Comparison of ENCODE assay signal across 27 mouse cellular contexts in genomic region chr3:99133913-99134312, GRCm38 (mm10). TPM values are rescaled to one million over a fixed set of nuclear protein-coding genes. Genes with fewer than 3 reads are reported as not detected.
DNase-seq lines count a peak whose midpoint lies in the region; ATAC-seq and TF ChIP-seq lines count a peak whose summit lies in the region.
"Had no signal": no experiment of that assay in that cellular context is flagged by ENCODE, and none has a peak within 500 bp of the region (broad histone marks: within the 10 kb centered on the region; RNA-seq: fewer than 3 reads in every experiment).

No protein-coding gene starts in this region.

- WGBS in embryonic facial prominence, embryonic 14.5 days: 77% methylated on average over 4 of the region's 4 CpGs
- 95% methylated on average over 4 of the region's 4 CpGs for WGBS in embryonic facial prominence, embryonic 10.5 days
- 90% methylated on average over 4 of the region's 4 CpGs for WGBS in lung, postnatal 0 days

- no peak for ATAC-seq in embryonic facial prominence, embryonic 14.5 days (ENCODE audit: low read depth)
- ATAC-seq in lung, postnatal 0 days: no peak
- ATAC-seq: activated CD4-positive, CD25-positive, alpha-beta regulatory T cell, adult 4 months; CD4-positive, CD25-positive, alpha-beta regulatory T cell, adult 4 months; forebrain, embryonic 14.5 days; forebrain, embryonic 16.5 days; Patski had no signal

- no peaks in the 10 kb centered on the region for H3K9me3 ChIP-seq in embryonic facial prominence, embryonic 14.5 days (ENCODE audit: control insufficient read depth, low read length)
- H3K9me3 ChIP-seq in embryonic facial prominence, embryonic 10.5 days: no peaks in the 10 kb centered on the region
- H3K9me3 ChIP-seq in lung, postnatal 0 days (ENCODE audit: low read length): no peaks in the 10 kb centered on the region
- H3K9me3 ChIP-seq: embryonic facial prominence, embryonic 13.5 days; forebrain, embryonic 12.5 days; G1E had no signal

- H3K4me1 ChIP-seq in embryonic facial prominence, embryonic 14.5 days (ENCODE audit: control insufficient read depth, insufficient read depth, low read length): no peaks in the 10 kb centered on the region
- peaks cover 10% of the 10 kb centered on the region for H3K4me1 ChIP-seq in embryonic facial prominence, embryonic 10.5 days
- H3K4me1 ChIP-seq in lung, postnatal 0 days (ENCODE audit: insufficient read depth, low read depth, low read length): no peaks in the 10 kb centered on the region
- H3K4me1 ChIP-seq: embryonic facial prominence, embryonic 13.5 days; forebrain, embryonic 12.5 days had no signal

- H3K27ac ChIP-seq in embryonic facial prominence, embryonic 14.5 days (replicated peaks; ENCODE audit: low read depth, low read length): no peak overlapping the region
- no peak overlapping the region for H3K27ac ChIP-seq in embryonic facial prominence, embryonic 10.5 days (replicated peaks)
- no peak overlapping the region for H3K27ac ChIP-seq in lung, postnatal 0 days (ENCODE audit: low read length)
- H3K27ac ChIP-seq: forebrain, embryonic 12.5 days had no signal

- H3K27me3 ChIP-seq in embryonic facial prominence, embryonic 14.5 days (replicated peaks; ENCODE audit: control insufficient read depth, insufficient read depth, low read length): no peaks in the 10 kb centered on the region
- no peaks in the 10 kb centered on the region for H3K27me3 ChIP-seq in embryonic facial prominence, embryonic 10.5 days (replicated peaks; ENCODE audit: low read depth, poor library complexity, severe bottlenecking)
- no peaks in the 10 kb centered on the region for H3K27me3 ChIP-seq in lung, postnatal 0 days (replicated peaks; ENCODE audit: insufficient read depth, low read length)
- H3K27me3 ChIP-seq: CH12.LX; embryonic facial prominence, embryonic 13.5 days; forebrain, embryonic 12.5 days had no signal

- no peak overlapping the region for H3K4me3 ChIP-seq in embryonic facial prominence, embryonic 14.5 days (ENCODE audit: low read depth, low read length)
- H3K4me3 ChIP-seq in embryonic facial prominence, embryonic 10.5 days: no peak overlapping the region
- H3K4me3 ChIP-seq in lung, postnatal 0 days (ENCODE audit: low read depth, low read length): no peak overlapping the region
- H3K4me3 ChIP-seq: embryonic facial prominence, embryonic 13.5 days; erythroblast, embryonic 14.5 days; forebrain, embryonic 12.5 days had no signal

- intact Hi-C loops in heart, postnatal 36 days (cut with DNase I): no loop called here

- H3K4me2 ChIP-seq in embryonic facial prominence, embryonic 14.5 days (ENCODE audit: low read depth, low read length): no peak overlapping the region
- H3K4me2 ChIP-seq in lung, postnatal 0 days (replicated peaks; ENCODE audit: low read depth, low read length): no peak overlapping the region
- H3K4me2 ChIP-seq: embryonic facial prominence, embryonic 13.5 days; forebrain, embryonic 12.5 days had no signal

- DNase-seq in embryonic facial prominence, embryonic 14.5 days (ENCODE audit: low spot score): peak; percentile 52
- DNase-seq in embryonic facial prominence, embryonic 10.5 days (ENCODE audit: low spot score): no peak
- DNase-seq in 3134 (ENCODE audit: extremely low read depth, insufficient read length, low spot score) (peak; percentile 23), NIH3T3 (ENCODE audit: low read depth) (peak; percentile 74)
- peak; percentile 51 for DNase-seq in fibroblast of lung, adult 2 months (ENCODE audit: low read depth)
- no peak for DNase-seq in kidney, postnatal 14 days
- DNase-seq in heart, postnatal 36 days: no peak
- DNase-seq in lung, postnatal 0 days (ENCODE audit: low spot score): no peak
- DNase-seq: adrenal gland, adult 8-10 months; adrenal gland, postnatal 14 days; adrenal gland, postnatal 36 days; B cell, adult 2 months; cerebellum, adult 11-12 months; cerebellum, adult 2 months; cerebellum, adult 9-10 months; cerebellum, postnatal 10 days; cerebellum, postnatal 25 days had no signal

- no peaks in the 10 kb centered on the region for H3K36me3 ChIP-seq in embryonic facial prominence, embryonic 14.5 days (ENCODE audit: control insufficient read depth, insufficient read depth, low read length)
- H3K36me3 ChIP-seq in embryonic facial prominence, embryonic 10.5 days (replicated peaks): no peaks in the 10 kb centered on the region
- no peaks in the 10 kb centered on the region for H3K36me3 ChIP-seq in lung, postnatal 0 days (ENCODE audit: insufficient read depth, low read length)
- H3K36me3 ChIP-seq: embryonic facial prominence, embryonic 13.5 days; forebrain, embryonic 12.5 days; G1E had no signal

- no peak overlapping the region for H3K9ac ChIP-seq in embryonic facial prominence, embryonic 14.5 days (ENCODE audit: low read depth, low read length)
- H3K9ac ChIP-seq in lung, postnatal 0 days (replicated peaks; ENCODE audit: low read depth): no peak overlapping the region
- H3K9ac ChIP-seq: embryonic facial prominence, embryonic 13.5 days; forebrain, embryonic 12.5 days had no signal

- no peak for TF ChIP-seq EP300 in lung, postnatal 0 days (IDR thresholded peaks at IDR 0.05)

- no peak for TF ChIP-seq CTCF in lung, postnatal 0 days (IDR thresholded peaks at IDR 0.05)

RNA-seq across cellular contexts. Expression of gene Wars2, which starts 7.0 kb away (rescaled TPM):
- polyA plus RNA-seq in embryonic facial prominence, embryonic 14.5 days (2014; fragmentation: Nextera tagmentation; extraction: Ambion mirVana): 10.1 and 10.4 TPM in 2 replicates
- polyA plus RNA-seq in embryonic facial prominence, embryonic 10.5 days (2016; fragmentation: Nextera tagmentation; extraction: Ambion mirVana): 7.7 and 8.4 TPM in 2 replicates
- 1 to 10 TPM; 6.0 to 6.5 TPM for total RNA-seq in heart, postnatal 36 days (2021)
- polyA plus RNA-seq in lung, postnatal 0 days (2015; fragmentation: Nextera tagmentation; extraction: Ambion mirVana): 4.2 and 4.6 TPM in 2 replicates

Comparison
In these comparisons a context has a peak if more than half of its experiments do, and no peak if none do; other contexts are left out.
1. DNase-seq: peak in embryonic facial prominence, embryonic 14.5 days (single experiment), 3134 (single experiment), NIH3T3 (single experiment) and fibroblast of lung, adult 2 months (single experiment); none in embryonic facial prominence, embryonic 10.5 days (single experiment), kidney, postnatal 14 days (single experiment), heart, postnatal 36 days (0 of 2) and lung, postnatal 0 days (single experiment).